Mouse (Mus musculus) skeletal muscle tissue, adult 2 months (tissue): ENCODE data around the gene Rab40c.
A peak's percentile ranks its signal among the peaks of the same experiment; 100 is the strongest.
"Not testable (repeated sequence)": the region's sequence is repeated elsewhere in the genome, so short reads cannot be mapped to it uniquely, and the experiment has no call there.

ENCODE experiments used
- DNase-seq: peaks from one replicate; pipeline ENCODE4 v3.0.0-alpha.2; 2012; ENCODE audit warnings: low read depth, low spot score

The Rab40c gene

GRCm38 (mm10) chr17:25875171-25876136, 44.1 kb downstream of the Rab40c start:
- DNase-seq: peak; percentile 80

GRCm38 (mm10) chr17:25874721-25875170, 44.8 kb downstream of the Rab40c start, which contains the start of gene Mettl26:
Mettl26 (plus strand) TSS chr17:25875074.
- peak; percentile 91 for DNase-seq

- DNase-seq: no peak
These were observed 45.3 kb downstream of the Rab40c start for GRCm38 (mm10) chr17:25874148-25874720.

- DNase-seq: no peak
These were observed 46.0 kb downstream of the Rab40c start for GRCm38 (mm10) chr17:25873405-25874147.

GRCm38 (mm10) chr17:25872676-25873075, 46.9 kb downstream of the Rab40c start:
- no peak for DNase-seq

GRCm38 (mm10) chr17:25871566-25871965, 48.0 kb downstream of the Rab40c start:
- DNase-seq: not testable (repeated sequence)

- no peak for DNase-seq
These were observed 49.6 kb downstream of the Rab40c start for GRCm38 (mm10) chr17:25869954-25870353.

- DNase-seq: no peak
These were observed 50.0 kb downstream of the Rab40c start for GRCm38 (mm10) chr17:25869498-25869897.

GRCm38 (mm10) chr17:25868601-25869191, 50.8 kb downstream of the Rab40c start, which contains the start of gene Mcrip2:
Mcrip2 (minus strand) TSS chr17:25868764.
- DNase-seq: peak; percentile 89

- DNase-seq: peak; percentile 62
These were observed 51.5 kb downstream of the Rab40c start for GRCm38 (mm10) chr17:25867836-25868600.

- DNase-seq: no peak
These were observed 52.1 kb downstream of the Rab40c start for GRCm38 (mm10) chr17:25867509-25867835.

GRCm38 (mm10) chr17:25866172-25866571, 53.4 kb downstream of the Rab40c start:
- DNase-seq: peak; percentile 58

GRCm38 (mm10) chr17:25865288-25865687, 54.2 kb downstream of the Rab40c start:
- no peak for DNase-seq

GRCm38 (mm10) chr17:25864311-25864710, 55.2 kb downstream of the Rab40c start:
- DNase-seq: no peak

- DNase-seq: no peak
These were observed 55.8 kb downstream of the Rab40c start for GRCm38 (mm10) chr17:25863681-25864080.

GRCm38 (mm10) chr17:25861704-25862612, 57.6 kb downstream of the Rab40c start:
- DNase-seq: no peak

- DNase-seq: peak; percentile 88
These were observed 58.5 kb downstream of the Rab40c start, which contains the start of gene Wdr90 for GRCm38 (mm10) chr17:25860832-25861703. Wdr90 (minus strand) TSS chr17:25861501.

- DNase-seq: no peak
These were observed 59.3 kb downstream of the Rab40c start for GRCm38 (mm10) chr17:25860229-25860628.
